Mouse (Mus musculus): ENCODE data around the gene Olfr145. TPM values are rescaled to one million over a fixed set of nuclear protein-coding genes. Genes with fewer than 3 reads are reported as not detected.

The Olfr145 gene
- total and polyA plus RNA-seq, 2 experiments from 2014 or later = not detected

GRCm38 (mm10) chr9:37925445-37925844, 28.9 kb downstream of the Olfr145 start:
- Histone ChIP-seq H3K9ac (replicated peaks; ENCODE audit: low read depth, low read length) (no peak overlapping the region), H3K36me3 (replicated peaks; ENCODE audit: control insufficient read depth, insufficient read depth, low read length) (no peaks in the 10 kb centered on the region), H3K4me3 (ENCODE audit: low read depth, low read length) (no peak overlapping the region), H3K27me3 (ENCODE audit: control insufficient read depth, insufficient read depth, low read length) (no peaks in the 10 kb centered on the region), H3K4me2 (ENCODE audit: low read depth, low read length) (no peak overlapping the region), H3K9me3 (replicated peaks; ENCODE audit: control insufficient read depth, low read length) (no peaks in the 10 kb centered on the region), H3K4me1 (ENCODE audit: control insufficient read depth, insufficient read depth) (no peaks in the 10 kb centered on the region), H3K27ac (ENCODE audit: low read depth) (no peak overlapping the region)
- no peak for TF ChIP-seq EP300 (IDR thresholded peaks at IDR 0.05; ENCODE audit: low read depth)
- 52% methylated on average over 2 of the region's 2 CpGs for WGBS
- ATAC-seq (ENCODE audit: insufficient read depth, low read depth) = no peak
- no peak for DNase-seq (ENCODE audit: low spot score)

GRCm38 (mm10) chr9:37926019-37927013, 29.8 kb downstream of the Olfr145 start:
- no peaks in the 10 kb centered on the region for H3K36me3 ChIP-seq (replicated peaks; ENCODE audit: control insufficient read depth, insufficient read depth, low read length)
- no peak for TF ChIP-seq CTCF (IDR thresholded peaks at IDR 0.05; ENCODE audit: low read depth)
- no peak for TF ChIP-seq EP300 (IDR thresholded peaks at IDR 0.05; ENCODE audit: low read depth)
- WGBS = 52% methylated on average over 3 of the region's 3 CpGs
- ATAC-seq (ENCODE audit: insufficient read depth, low read depth) (no peak), DNase-seq (ENCODE audit: low spot score) (no peak)
- H3K27ac ChIP-seq (ENCODE audit: low read depth) = no peak overlapping the region
- H3K4me1 ChIP-seq (ENCODE audit: control insufficient read depth, insufficient read depth) = no peaks in the 10 kb centered on the region
- no peak overlapping the region for H3K9ac ChIP-seq (replicated peaks; ENCODE audit: low read depth, low read length)
- no peaks in the 10 kb centered on the region for H3K27me3 ChIP-seq (ENCODE audit: control insufficient read depth, insufficient read depth, low read length)
- H3K4me3 ChIP-seq (ENCODE audit: low read depth, low read length) = no peak overlapping the region
- no peak overlapping the region for H3K4me2 ChIP-seq (ENCODE audit: low read depth, low read length)
- H3K9me3 ChIP-seq (replicated peaks; ENCODE audit: control insufficient read depth, low read length) = no peaks in the 10 kb centered on the region

- Histone ChIP-seq H3K27ac (ENCODE audit: low read depth) (no peak overlapping the region), H3K4me3 (ENCODE audit: low read depth, low read length) (no peak overlapping the region), H3K36me3 (replicated peaks; ENCODE audit: control insufficient read depth, insufficient read depth, low read length) (no peaks in the 10 kb centered on the region), H3K27me3 (ENCODE audit: control insufficient read depth, insufficient read depth, low read length) (no peaks in the 10 kb centered on the region), H3K9ac (replicated peaks; ENCODE audit: low read depth, low read length) (no peak overlapping the region), H3K9me3 (replicated peaks; ENCODE audit: control insufficient read depth, low read length) (no peaks in the 10 kb centered on the region), H3K4me2 (ENCODE audit: low read depth, low read length) (no peak overlapping the region), H3K4me1 (ENCODE audit: control insufficient read depth, insufficient read depth) (no peaks in the 10 kb centered on the region)
- 7% methylated on average over 11 of the region's 11 CpGs for WGBS
- DNase-seq (ENCODE audit: low spot score) = peak; percentile 72
- no peak for ATAC-seq (ENCODE audit: insufficient read depth, low read depth)
- TF ChIP-seq EP300 (IDR thresholded peaks at IDR 0.05; ENCODE audit: low read depth) = no peak
- peak; percentile 93 for TF ChIP-seq CTCF (IDR thresholded peaks at IDR 0.05; ENCODE audit: low read depth)
These were observed 36.0 kb downstream of the Olfr145 start for GRCm38 (mm10) chr9:37932519-37932918.

- Histone ChIP-seq H3K4me2 (ENCODE audit: low read depth, low read length) (no peak overlapping the region), H3K27me3 (ENCODE audit: control insufficient read depth, insufficient read depth, low read length) (no peaks in the 10 kb centered on the region), H3K9ac (replicated peaks; ENCODE audit: low read depth, low read length) (no peak overlapping the region), H3K4me3 (ENCODE audit: low read depth, low read length) (no peak overlapping the region), H3K27ac (ENCODE audit: low read depth) (no peak overlapping the region), H3K36me3 (replicated peaks; ENCODE audit: control insufficient read depth, insufficient read depth, low read length) (no peaks in the 10 kb centered on the region), H3K4me1 (ENCODE audit: control insufficient read depth, insufficient read depth) (no peaks in the 10 kb centered on the region), H3K9me3 (replicated peaks; ENCODE audit: control insufficient read depth, low read length) (no peaks in the 10 kb centered on the region)
- no peak for ATAC-seq (ENCODE audit: insufficient read depth, low read depth)
- no peak for DNase-seq (ENCODE audit: low spot score)
- TF ChIP-seq EP300 (IDR thresholded peaks at IDR 0.05; ENCODE audit: low read depth) (no peak), CTCF (IDR thresholded peaks at IDR 0.05; ENCODE audit: low read depth) (no peak)
These were observed 37.6 kb downstream of the Olfr145 start for GRCm38 (mm10) chr9:37934146-37934545.

- no peaks in the 10 kb centered on the region for H3K36me3 ChIP-seq (replicated peaks; ENCODE audit: control insufficient read depth, insufficient read depth, low read length)
- H3K4me1 ChIP-seq (ENCODE audit: control insufficient read depth, insufficient read depth) = no peaks in the 10 kb centered on the region
- 83% methylated on average over 2 of the region's 2 CpGs for WGBS
- H3K4me3 ChIP-seq (ENCODE audit: low read depth, low read length) = no peak overlapping the region
- H3K27me3 ChIP-seq (ENCODE audit: control insufficient read depth, insufficient read depth, low read length) = no peaks in the 10 kb centered on the region
- no peak overlapping the region for H3K27ac ChIP-seq (ENCODE audit: low read depth)
- H3K9ac ChIP-seq (replicated peaks; ENCODE audit: low read depth, low read length) = no peak overlapping the region
- TF ChIP-seq EP300 (IDR thresholded peaks at IDR 0.05; ENCODE audit: low read depth) (no peak), CTCF (IDR thresholded peaks at IDR 0.05; ENCODE audit: low read depth) (no peak)
- ATAC-seq (ENCODE audit: insufficient read depth, low read depth) = no peak
- H3K4me2 ChIP-seq (ENCODE audit: low read depth, low read length) = no peak overlapping the region
- no peak for DNase-seq (ENCODE audit: low spot score)
- no peaks in the 10 kb centered on the region for H3K9me3 ChIP-seq (replicated peaks; ENCODE audit: control insufficient read depth, low read length)
These were observed 44.6 kb downstream of the Olfr145 start for GRCm38 (mm10) chr9:37941167-37941566.

Other genes with a start within 250 kb of the Olfr145 start
- 73.3 and 86.2 TPM in 2 replicates for gene Tbrg1, start 239.4 kb upstream of the Olfr145 start, total RNA-seq (2014; rRNA removed; ENCODE audit: low replicate concordance)
- gene Tbrg1, start 239.4 kb upstream of the Olfr145 start, polyA plus RNA-seq (2015; fragmentation: Nextera tagmentation; extraction: Ambion mirVana) = 78.3 and 80.5 TPM in 2 replicates
- not detected in 2 replicates for gene Panx3, start 227.5 kb upstream of the Olfr145 start, total RNA-seq (2014; rRNA removed; ENCODE audit: low replicate concordance)
- not detected in 2 replicates for gene Panx3, start 227.5 kb upstream of the Olfr145 start, polyA plus RNA-seq (2015; fragmentation: Nextera tagmentation; extraction: Ambion mirVana)
- gene Olfr160, start 180.5 kb upstream of the Olfr145 start, total RNA-seq (2014; rRNA removed; ENCODE audit: low replicate concordance) = not detected in 2 replicates
- not detected in 2 replicates for gene Olfr160, start 180.5 kb upstream of the Olfr145 start, polyA plus RNA-seq (2015; fragmentation: Nextera tagmentation; extraction: Ambion mirVana)
- not detected in 2 replicates for gene Olfr874, start 151.6 kb upstream of the Olfr145 start, total RNA-seq (2014; rRNA removed; ENCODE audit: low replicate concordance)
- not detected in 2 replicates for gene Olfr874, start 151.6 kb upstream of the Olfr145 start, polyA plus RNA-seq (2015; fragmentation: Nextera tagmentation; extraction: Ambion mirVana)
- not detected in 2 replicates for gene Olfr875, start 124.9 kb upstream of the Olfr145 start, total RNA-seq (2014; rRNA removed; ENCODE audit: low replicate concordance)
- gene Olfr875, start 124.9 kb upstream of the Olfr145 start, polyA plus RNA-seq (2015; fragmentation: Nextera tagmentation; extraction: Ambion mirVana) = not detected in 2 replicates
- not detected in 2 replicates for gene Olfr876, start 93.7 kb upstream of the Olfr145 start, total RNA-seq (2014; rRNA removed; ENCODE audit: low replicate concordance)
- not detected in 2 replicates for gene Olfr876, start 93.7 kb upstream of the Olfr145 start, polyA plus RNA-seq (2015; fragmentation: Nextera tagmentation; extraction: Ambion mirVana)
- not detected in 2 replicates for gene Olfr877, start 42.5 kb upstream of the Olfr145 start, total RNA-seq (2014; rRNA removed; ENCODE audit: low replicate concordance)
- gene Olfr877, start 42.5 kb upstream of the Olfr145 start, polyA plus RNA-seq (2015; fragmentation: Nextera tagmentation; extraction: Ambion mirVana) = not detected in 2 replicates
- gene Olfr878, start 21.1 kb downstream of the Olfr145 start, total RNA-seq (2014; rRNA removed; ENCODE audit: low replicate concordance) = not detected in 2 replicates
- not detected in 2 replicates for gene Olfr878, start 21.1 kb downstream of the Olfr145 start, polyA plus RNA-seq (2015; fragmentation: Nextera tagmentation; extraction: Ambion mirVana)
- gene Olfr881, start 95.1 kb downstream of the Olfr145 start, total RNA-seq (2014; rRNA removed; ENCODE audit: low replicate concordance) = not detected in 2 replicates
- gene Olfr881, start 95.1 kb downstream of the Olfr145 start, polyA plus RNA-seq (2015; fragmentation: Nextera tagmentation; extraction: Ambion mirVana) = not detected in 2 replicates
- gene Olfr883, start 129.1 kb downstream of the Olfr145 start, total RNA-seq (2014; rRNA removed; ENCODE audit: low replicate concordance) = not detected in 2 replicates
- gene Olfr883, start 129.1 kb downstream of the Olfr145 start, polyA plus RNA-seq (2015; fragmentation: Nextera tagmentation; extraction: Ambion mirVana) = not detected in 2 replicates
- not detected in 2 replicates for gene Olfr884, start 149.8 kb downstream of the Olfr145 start, total RNA-seq (2014; rRNA removed; ENCODE audit: low replicate concordance)
- not detected in 2 replicates for gene Olfr884, start 149.8 kb downstream of the Olfr145 start, polyA plus RNA-seq (2015; fragmentation: Nextera tagmentation; extraction: Ambion mirVana)
- gene Olfr885, start 164.6 kb downstream of the Olfr145 start, total RNA-seq (2014; rRNA removed; ENCODE audit: low replicate concordance) = not detected in 2 replicates
- not detected in 2 replicates for gene Olfr885, start 164.6 kb downstream of the Olfr145 start, polyA plus RNA-seq (2015; fragmentation: Nextera tagmentation; extraction: Ambion mirVana)
- not detected in 2 replicates for gene Olfr887, start 187.3 kb downstream of the Olfr145 start, total RNA-seq (2014; rRNA removed; ENCODE audit: low replicate concordance)
- gene Olfr887, start 187.3 kb downstream of the Olfr145 start, polyA plus RNA-seq (2015; fragmentation: Nextera tagmentation; extraction: Ambion mirVana) = not detected in 2 replicates
- gene Olfr888, start 211.4 kb downstream of the Olfr145 start, total RNA-seq (2014; rRNA removed; ENCODE audit: low replicate concordance) = not detected in 2 replicates
- gene Olfr888, start 211.4 kb downstream of the Olfr145 start, polyA plus RNA-seq (2015; fragmentation: Nextera tagmentation; extraction: Ambion mirVana) = not detected in 2 replicates
- not detected in 2 replicates for gene Olfr889, start 218.5 kb downstream of the Olfr145 start, total RNA-seq (2014; rRNA removed; ENCODE audit: low replicate concordance)
- not detected in 2 replicates for gene Olfr889, start 218.5 kb downstream of the Olfr145 start, polyA plus RNA-seq (2015; fragmentation: Nextera tagmentation; extraction: Ambion mirVana)
- not detected in 2 replicates for gene Olfr890, start 245.8 kb downstream of the Olfr145 start, total RNA-seq (2014; rRNA removed; ENCODE audit: low replicate concordance)
- gene Olfr890, start 245.8 kb downstream of the Olfr145 start, polyA plus RNA-seq (2015; fragmentation: Nextera tagmentation; extraction: Ambion mirVana) = not detected in 2 replicates

Data from heart, postnatal 0 days (tissue).